Mouse (Mus musculus) bone marrow, adult 2 months (tissue): ENCODE data around the gene Abcb6. TPM values are rescaled to one million over a fixed set of nuclear protein-coding genes. Genes with fewer than 3 reads are reported as not detected.

Source experiments
- H3K27ac ChIP-seq: fragments of 200-500 bp; 2 replicates; pipeline ENCODE4 v1.5.1; 2012; ENCODE audit warnings: low read depth, mild to moderate bottlenecking, control low read depth, inconsistent platforms, low read length; ENCODE audit not compliant: control insufficient read depth, poor library complexity, insufficient read depth
- H3K4me1 ChIP-seq: fragments of 200-500 bp; 2 replicates; pipeline ENCODE4 v1.6.1; 2011; ENCODE audit warnings: low read length; ENCODE audit not compliant: control insufficient read depth, insufficient read depth
- H3K4me3 ChIP-seq: fragments of 200-500 bp; replicated peaks from 2 replicates; pipeline ENCODE3; 2011; ENCODE audit warnings: mild to moderate bottlenecking, low read depth, low read length, control low read depth; ENCODE audit not compliant: control insufficient read depth
- CTCF ChIP-seq: fragments of 200-500 bp; IDR thresholded peaks from 2 replicates; pipeline ENCODE4 v1.5.1; 2011; ENCODE audit warnings: low read length, control low read depth; ENCODE audit not compliant: control insufficient read depth, insufficient read depth
- POLR2A ChIP-seq: fragments of 200-500 bp; IDR thresholded peaks from 2 replicates; pipeline ENCODE4 v1.6.1; 2011; ENCODE audit warnings: low read depth, mild to moderate bottlenecking, control low read depth, low read length, borderline replicate concordance; ENCODE audit not compliant: control insufficient read depth
- WGBS: fragments of 180-500 bp; shearing (Covaris S2); methylation state at CpG from one replicate; pipeline ENCODE4 v1.1.7; 2018; 5-methylcytosine and 5-hydroxymethylcytosine counted together
- polyA plus RNA-seq: library from polyadenylated mRNA; stranded (reverse); fragments of >200 nt; gene quantifications from 2 replicates; pipeline ENCODE4 v1.2.4, GENCODE M21; 2011; ENCODE audit warnings: low replicate concordance; ENCODE audit not compliant: missing spikeins, insufficient read depth, insufficient read length

Gene Abcb6
- polyA plus RNA-seq, 1 experiment: 182 TPM

DNA sequence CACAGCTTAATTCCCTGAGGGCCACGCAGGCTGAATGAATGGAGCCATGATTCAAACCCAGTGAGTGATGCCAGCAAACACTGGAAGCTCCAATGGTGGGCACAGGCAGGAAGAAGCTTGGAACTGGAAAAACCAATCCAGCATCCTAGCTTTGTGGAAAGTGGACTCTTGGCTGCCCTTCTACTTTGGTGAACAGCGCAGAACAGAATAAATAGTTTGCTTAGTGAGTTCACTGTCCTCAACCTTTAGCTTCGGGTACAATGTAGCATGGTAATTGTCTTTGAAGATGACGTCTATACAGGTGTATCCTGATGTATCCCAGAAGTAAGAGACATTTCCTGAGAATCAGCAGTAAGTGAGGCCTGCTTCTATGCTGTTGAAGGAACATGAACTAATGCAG lies 31.5 kb downstream of the Abcb6 start:
- Histone ChIP-seq H3K27ac (no peak overlapping the region), H3K4me3 (no peak overlapping the region), H3K4me1 (peaks cover 1% of the 10 kb centered on the region; the same call in 1 of the 2 replicates)
- 88% methylated on average over 4 of the region's 4 CpGs for WGBS
- TF ChIP-seq POLR2A (no peak), CTCF (no peak)

DNA sequence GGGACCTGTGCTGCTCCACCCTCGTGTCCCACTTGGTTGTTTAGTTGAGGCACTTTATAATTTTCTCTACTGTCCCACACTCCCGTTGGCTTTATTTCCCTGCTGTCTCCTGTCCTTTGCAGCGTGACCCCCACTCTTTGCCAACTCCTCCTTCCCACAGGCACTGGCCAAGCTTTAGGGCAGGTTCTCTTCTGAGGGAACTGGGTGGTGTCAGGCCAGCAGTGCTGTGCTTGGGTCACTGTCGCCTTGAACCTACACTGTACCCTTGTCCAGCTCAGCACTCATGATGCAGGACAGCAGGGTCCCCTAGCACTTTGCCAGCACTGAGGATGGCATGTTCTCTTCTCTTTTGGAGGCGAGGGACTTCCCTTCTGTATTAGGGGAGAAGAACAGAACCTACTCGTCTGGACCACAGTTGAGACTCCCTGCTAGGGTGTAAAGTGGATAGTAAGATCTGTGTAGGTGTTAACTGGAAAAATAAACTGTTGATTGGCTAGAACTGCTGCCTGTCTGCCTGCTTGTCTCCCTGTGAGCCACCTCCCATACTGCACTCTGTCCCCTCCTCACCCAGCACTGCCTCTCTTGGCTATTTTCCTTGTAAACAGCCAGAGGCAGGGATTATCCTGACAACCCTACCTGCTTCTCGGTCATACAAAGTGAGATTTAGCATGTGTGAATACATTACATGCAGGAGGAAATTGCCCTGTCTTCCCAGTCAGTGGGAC lies 32.6 kb downstream of the Abcb6 start:
- 87% methylated on average over 7 of the region's 7 CpGs for WGBS
- H3K4me3 ChIP-seq: no peak overlapping the region
- TF ChIP-seq POLR2A (no peak), CTCF (no peak)
- no peak overlapping the region for H3K27ac ChIP-seq
- H3K4me1 ChIP-seq: peaks cover 2% of the 10 kb centered on the region; the same call in 1 of the 2 replicates

DNA sequence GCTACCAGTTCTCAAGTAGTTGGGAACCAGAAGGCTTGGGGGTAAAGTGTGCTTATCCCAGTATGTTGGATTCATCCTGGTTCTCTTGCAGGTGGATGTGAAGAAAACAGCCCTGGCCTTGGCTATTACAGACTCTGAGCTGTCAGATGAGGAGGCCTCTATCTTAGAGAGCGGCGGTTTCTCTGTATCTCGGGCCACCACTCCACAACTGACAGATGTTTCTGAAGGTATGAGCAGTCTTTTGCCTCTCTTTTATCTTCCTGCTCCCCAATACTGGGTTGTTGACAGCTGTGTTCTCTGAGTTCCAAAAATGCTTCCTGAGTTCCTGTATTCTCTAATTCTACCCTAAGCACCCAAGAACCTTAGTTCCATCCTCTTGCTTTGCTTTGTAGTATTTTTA lies 34.6 kb downstream of the Abcb6 start:
- TF ChIP-seq CTCF (no peak), POLR2A (no peak)
- WGBS: 72% methylated on average over 3 of the region's 3 CpGs
- no peak overlapping the region for H3K4me3 ChIP-seq
- no peak overlapping the region for H3K27ac ChIP-seq
- peaks cover 2% of the 10 kb centered on the region; the same call in 1 of the 2 replicates for H3K4me1 ChIP-seq

DNA sequence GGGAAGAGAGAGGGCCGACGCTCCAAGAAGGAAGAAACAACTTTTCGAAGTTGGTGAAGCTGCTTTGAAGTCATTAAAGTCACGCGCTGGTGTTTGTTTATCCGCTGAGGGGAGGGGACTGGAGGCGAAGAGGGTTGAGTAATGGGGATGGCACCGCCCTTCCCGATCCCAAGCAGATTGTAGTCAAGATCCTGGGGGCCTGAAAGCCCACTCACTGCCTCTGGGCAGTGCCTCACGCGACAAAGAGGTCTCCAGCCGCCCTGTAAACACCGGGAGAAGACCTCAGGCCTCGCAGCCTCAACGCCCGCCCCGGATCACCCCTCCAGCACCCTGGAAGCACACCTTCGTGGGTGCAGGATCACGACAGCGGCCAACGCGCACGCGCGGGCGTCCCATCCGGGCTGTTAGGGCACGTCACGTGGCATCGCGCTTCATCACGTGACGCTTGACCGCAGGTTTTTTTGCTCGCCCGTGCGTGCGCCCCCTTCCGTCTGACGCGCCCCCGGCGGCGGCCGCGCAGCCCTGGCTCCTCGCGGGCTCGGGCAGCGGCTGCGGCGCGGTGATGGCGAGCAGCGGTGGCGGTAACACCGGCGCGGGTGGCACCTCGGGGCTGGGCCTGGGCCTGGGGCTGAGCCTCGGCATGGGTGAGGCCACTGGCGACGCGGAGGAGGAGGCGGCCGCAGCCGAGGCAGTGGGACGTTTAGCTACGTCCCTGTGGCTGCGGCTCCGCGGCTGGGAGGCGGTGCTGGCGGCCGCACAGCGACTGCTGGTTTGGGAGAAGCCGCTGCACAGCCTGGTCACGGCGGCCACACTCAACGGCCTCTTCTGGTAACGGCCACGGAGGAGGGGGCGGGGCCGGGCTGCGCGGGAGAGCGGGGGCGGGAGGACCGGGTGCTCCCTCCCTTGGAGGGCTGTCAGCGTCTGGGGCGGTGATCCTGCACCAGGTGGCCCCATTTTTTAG lies 37.6 kb downstream of the Abcb6 start, which contains the start of the genes Cnppd1 and Retreg2:
Cnppd1 (minus strand) TSS at position 411 of the 961 bp plus-strand sequence.
Retreg2 (plus strand) TSS at position 478 of the 961 bp plus-strand sequence.
- peak within 1 kb of the TSS; percentile 92 for H3K27ac ChIP-seq
- peak; percentile 93 for TF ChIP-seq POLR2A
- peak; percentile 67 for TF ChIP-seq CTCF
- H3K4me1 ChIP-seq: peaks cover 2% of the 10 kb centered on the region; the same call in 1 of the 2 replicates
- WGBS: under 1% methylated on average over 86 of the region's 91 CpGs
- peak within 1 kb of the TSS; percentile 78 for H3K4me3 ChIP-seq

DNA sequence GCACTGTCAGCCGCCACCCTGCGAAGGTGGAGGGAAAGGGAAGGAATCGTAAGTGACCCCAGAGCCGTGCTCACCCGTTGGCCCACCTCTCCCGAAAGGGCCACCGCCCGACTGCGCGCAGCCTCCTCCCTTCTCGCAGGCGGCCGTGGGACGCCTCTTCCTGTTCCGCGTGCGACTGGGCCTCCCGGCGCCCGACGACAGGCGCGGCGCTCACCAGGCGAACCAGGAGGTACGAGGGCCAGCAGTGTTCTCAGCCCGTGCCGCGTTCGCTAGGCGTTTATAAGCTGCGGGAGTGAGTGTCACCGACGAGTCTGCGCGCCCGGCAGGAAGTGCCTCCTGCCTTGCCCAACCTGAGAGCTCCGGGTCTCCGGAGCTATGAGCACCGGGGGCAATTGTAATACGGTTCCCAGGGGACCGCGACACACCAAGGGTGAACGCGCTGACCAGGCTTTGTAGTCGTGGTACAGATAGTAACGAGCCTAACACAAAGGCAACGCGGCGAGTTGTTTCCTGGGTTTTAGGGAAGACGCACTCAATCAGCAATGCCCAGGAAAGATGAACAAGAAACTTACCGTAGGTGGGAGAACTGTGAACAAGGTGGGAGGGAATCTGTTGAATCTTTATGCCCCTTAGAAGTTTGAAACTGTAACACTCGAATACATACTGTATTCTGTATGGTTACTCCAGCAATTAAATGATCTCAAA lies 38.6 kb downstream of the Abcb6 start:
- peaks cover 2% of the 10 kb centered on the region; the same call in 1 of the 2 replicates for H3K4me1 ChIP-seq
- under 1% methylated on average over 53 of the region's 53 CpGs for WGBS
- H3K27ac ChIP-seq: peak overlapping the region; percentile 92
- H3K4me3 ChIP-seq: peak overlapping the region; percentile 78
- TF ChIP-seq POLR2A (peak; percentile 98), CTCF (no peak)

DNA sequence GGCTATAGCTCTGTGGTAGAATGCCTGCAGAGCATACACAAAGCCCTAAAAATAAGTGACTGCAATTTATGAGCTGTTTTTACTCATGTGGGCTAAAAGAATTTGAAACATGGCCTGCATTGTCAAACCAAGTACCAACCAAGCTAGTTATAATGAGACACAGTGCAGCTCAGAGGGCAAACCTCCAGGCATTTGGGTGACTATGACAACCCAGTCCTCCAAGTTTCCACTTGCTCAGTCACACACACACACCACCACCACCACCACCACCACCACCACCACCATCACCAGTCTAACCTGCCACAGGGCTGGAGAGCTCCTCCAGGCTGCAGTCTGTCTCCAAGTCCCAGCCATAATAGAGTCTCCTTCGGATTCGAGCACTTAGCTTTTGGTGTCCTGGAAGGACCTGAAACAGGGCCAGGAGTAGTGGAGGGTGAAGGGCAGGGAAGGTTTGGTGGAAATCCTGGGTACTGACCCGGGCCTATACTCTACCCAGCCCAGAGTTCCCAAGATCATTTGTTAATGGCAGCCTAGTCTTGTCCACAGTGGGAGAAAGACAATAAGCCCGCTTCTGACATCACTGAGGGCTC lies 39.5 kb downstream of the Abcb6 start:
- H3K27ac ChIP-seq: peak overlapping the region; percentile 92
- WGBS: 35% methylated on average over 4 of the region's 4 CpGs
- peaks cover 2% of the 10 kb centered on the region; the same call in 1 of the 2 replicates for H3K4me1 ChIP-seq
- H3K4me3 ChIP-seq: peak overlapping the region; percentile 78
- no peak for TF ChIP-seq POLR2A
- no peak for TF ChIP-seq CTCF

DNA sequence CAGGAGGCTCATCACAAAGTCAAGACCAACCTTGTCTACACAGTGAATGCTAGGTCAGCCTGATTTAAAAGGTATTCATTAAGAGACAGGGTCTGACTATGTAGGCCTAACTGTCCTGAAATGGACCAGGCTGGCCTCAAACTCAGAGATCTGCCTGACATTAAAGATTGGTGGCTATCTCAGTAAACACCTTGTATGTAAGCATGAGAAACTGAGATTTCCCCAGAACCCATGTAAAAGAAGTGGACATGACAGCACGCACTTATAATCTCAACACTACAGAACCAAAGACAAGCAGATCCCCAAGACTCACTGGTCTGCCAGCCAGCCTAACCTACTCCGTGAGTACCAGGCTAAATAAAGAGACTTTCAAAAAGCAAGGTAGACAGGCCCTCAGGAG lies 41.7 kb downstream of the Abcb6 start:
- peaks cover 1% of the 10 kb centered on the region; the same call in 1 of the 2 replicates for H3K4me1 ChIP-seq
- no peak overlapping the region for H3K27ac ChIP-seq
- WGBS: 83% methylated on average over 2 of the region's 2 CpGs
- no peak for TF ChIP-seq CTCF
- TF ChIP-seq POLR2A: no peak
- no peak overlapping the region for H3K4me3 ChIP-seq
